Mouse (Mus musculus) embryo, embryonic 9.5 days (tissue): Measurements from ENCODE around the gene Rpain.

Experiments
- DNase-seq: peaks from one replicate; pipeline ENCODE4 v3.0.0-alpha.2; 2017; ENCODE audit errors: extremely low spot score

Gene Rpain

GRCm38 (mm10) chr11:70969821-70970559 is at the start of gene Rpain, which contains the start of gene Nup88:
Gene Rpain, plus strand, starts transcription at chr11:70970213.
Gene Nup88, minus strand, starts transcription at chr11:70969973.
- DNase-seq, result peak; percentile 95

- no peak for DNase-seq
These were observed 38.6 kb upstream of the Rpain start for GRCm38 (mm10) chr11:70931461-70931860.

- no peak for DNase-seq
These were observed 34.7 kb upstream of the Rpain start for GRCm38 (mm10) chr11:70935316-70935715.

- no peak for DNase-seq
These were observed 27.4 kb upstream of the Rpain start for GRCm38 (mm10) chr11:70942596-70942995.

GRCm38 (mm10) chr11:70943651-70944050 is 26.4 kb upstream of the Rpain start:
- DNase-seq, result no peak

GRCm38 (mm10) chr11:70944935-70945817 is 24.8 kb upstream of the Rpain start:
- DNase-seq, result no peak

GRCm38 (mm10) chr11:70954711-70955110 is 15.3 kb upstream of the Rpain start:
- DNase-seq, result no peak

GRCm38 (mm10) chr11:70960786-70961554 is 9.0 kb upstream of the Rpain start:
- DNase-seq, result no peak

- no peak for DNase-seq
These were observed 5.6 kb upstream of the Rpain start for GRCm38 (mm10) chr11:70964222-70964907.

GRCm38 (mm10) chr11:70969271-70969794 is 680 bp upstream of the Rpain start:
- DNase-seq, result no peak

GRCm38 (mm10) chr11:70970560-70971540 is 837 bp downstream of the Rpain start:
- no peak for DNase-seq

GRCm38 (mm10) chr11:70972586-70972985 is 2.6 kb downstream of the Rpain start:
- DNase-seq, result no peak

GRCm38 (mm10) chr11:70973947-70974346 is 3.9 kb downstream of the Rpain start:
- no peak for DNase-seq

GRCm38 (mm10) chr11:70975193-70975592 is 5.2 kb downstream of the Rpain start:
- no peak for DNase-seq

- no peak for DNase-seq
These were observed 7.3 kb downstream of the Rpain start for GRCm38 (mm10) chr11:70977293-70977692.

GRCm38 (mm10) chr11:70980232-70980631 is 10.2 kb downstream of the Rpain start:
- DNase-seq, result no peak

- no peak for DNase-seq
These were observed 10.9 kb downstream of the Rpain start for GRCm38 (mm10) chr11:70980751-70981510.

- DNase-seq, result no peak
These were observed 12.0 kb downstream of the Rpain start for GRCm38 (mm10) chr11:70982030-70982429.

GRCm38 (mm10) chr11:70982557-70983228 is 12.7 kb downstream of the Rpain start, which contains the start of gene C1qbp:
Gene C1qbp, minus strand, starts transcription at chr11:70983026.
- DNase-seq, result peak; percentile 92
